Comparison of ENCODE assay signal across 26 mouse cellular contexts in the genomic region with DNA sequence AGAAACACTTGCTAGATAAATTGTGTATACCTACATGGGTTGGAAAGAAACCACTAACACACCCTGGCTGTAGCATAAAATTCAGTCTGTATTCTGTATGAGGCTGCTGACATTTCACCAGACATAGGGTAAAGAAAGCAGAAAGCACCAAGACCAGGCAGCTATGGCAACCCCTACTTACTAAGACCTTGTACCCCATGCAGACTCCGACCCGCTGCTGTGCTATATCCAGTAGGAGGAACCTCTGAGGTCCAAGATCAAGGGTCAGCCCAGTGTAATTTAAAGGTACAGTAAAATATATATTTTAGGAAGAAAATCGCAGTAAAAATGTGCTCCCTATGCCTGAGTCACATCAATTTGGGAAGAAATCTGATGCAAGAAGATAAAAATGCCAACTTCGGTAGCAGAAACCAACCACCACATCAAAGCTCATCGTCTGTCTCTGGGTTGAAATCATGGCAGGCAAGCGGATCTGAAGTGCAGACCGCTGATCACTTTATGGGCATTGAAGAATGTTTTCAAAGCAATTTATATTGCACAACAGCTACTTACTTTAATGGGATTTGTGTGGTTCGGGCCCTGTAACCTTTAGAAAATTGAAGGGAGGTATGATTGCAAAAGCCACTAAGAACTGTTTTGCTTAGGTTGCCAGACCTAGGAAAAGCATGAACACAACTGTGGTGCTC. TPM values are rescaled to one million over a fixed set of nuclear protein-coding genes. Genes with fewer than 3 reads are reported as not detected.
DNase-seq lines count a peak whose midpoint lies in the region; ATAC-seq and TF ChIP-seq lines count a peak whose summit lies in the region.
"Had no signal": no experiment of that assay in that cellular context is flagged by ENCODE, and none has a peak within 500 bp of the region (broad histone marks: within the 10 kb centered on the region; RNA-seq: fewer than 3 reads in every experiment).

No protein-coding gene starts in this region.

- intact Hi-C loops in heart, postnatal 10 days (cut with DNase I): no loop called here

- H3K4me2 ChIP-seq in embryonic facial prominence, embryonic 15.5 days (replicated peaks): no peak overlapping the region
- H3K4me2 ChIP-seq in myocyte (ENCODE audit: low read depth): peak overlapping the region; percentile 35
- H3K4me2 ChIP-seq: embryonic facial prominence, embryonic 12.5 days; forebrain, embryonic 13.5 days; forebrain, embryonic 15.5 days had no signal

- H3K4me3 ChIP-seq in C2C12 (ENCODE audit: insufficient read depth, poor library complexity, severe bottlenecking) (no peak overlapping the region), myocyte (no peak overlapping the region)
- H3K4me3 ChIP-seq in embryonic facial prominence, embryonic 15.5 days (replicated peaks): no peak overlapping the region
- H3K4me3 ChIP-seq: embryonic facial prominence, embryonic 12.5 days; forebrain, embryonic 13.5 days; forebrain, embryonic 15.5 days had no signal

- H3K79me3 ChIP-seq in C2C12 (ENCODE audit: low read depth): no peaks in the 10 kb centered on the region

- no peak overlapping the region for H3K9ac ChIP-seq in embryonic facial prominence, embryonic 15.5 days
- H3K9ac ChIP-seq: embryonic facial prominence, embryonic 12.5 days; forebrain, embryonic 13.5 days; forebrain, embryonic 15.5 days; forebrain, postnatal 0 days had no signal

- H3K4me1 ChIP-seq in embryonic facial prominence, embryonic 15.5 days: 0 out of 2 replicates have a peak, but pooled peaks cover 9% of the 10 kb centered on the region
- H3K4me1 ChIP-seq: forebrain, embryonic 13.5 days; forebrain, embryonic 15.5 days had no signal

- H3K36me3 ChIP-seq in C2C12 (ENCODE audit: control insufficient read depth, insufficient read depth) (no peaks in the 10 kb centered on the region), myocyte (ENCODE audit: control insufficient read depth, insufficient read depth) (no peaks in the 10 kb centered on the region)
- H3K36me3 ChIP-seq in embryonic facial prominence, embryonic 15.5 days: no peaks in the 10 kb centered on the region; the same call in 1 of the 2 replicates
- H3K36me3 ChIP-seq: embryonic facial prominence, embryonic 12.5 days; forebrain, embryonic 15.5 days; G1E had no signal

- TF ChIP-seq CTCF in C2C12 (IDR thresholded peaks at IDR 0.05; ENCODE audit: control insufficient read depth, insufficient read depth, insufficient read length): no peak

- TF ChIP-seq POLR2A in myocyte (IDR thresholded peaks at IDR 0.05; ENCODE audit: insufficient read length, low read depth): no peak

- H3K27ac ChIP-seq in embryonic facial prominence, embryonic 15.5 days (replicated peaks): no peak overlapping the region
- H3K27ac ChIP-seq: embryonic facial prominence, embryonic 12.5 days; forebrain, embryonic 13.5 days; forebrain, embryonic 15.5 days had no signal

- 77% methylated on average over 8 of the region's 8 CpGs for whole genome bisulfite sequencing in embryonic facial prominence, embryonic 15.5 days

- peaks cover under 1% of the 10 kb centered on the region for H3K79me2 ChIP-seq in C2C12 (ENCODE audit: control insufficient read depth, insufficient read depth)
- no peaks in the 10 kb centered on the region for H3K79me2 ChIP-seq in myocyte (ENCODE audit: control insufficient read depth, insufficient read depth)

- H3K27me3 ChIP-seq in C2C12 (ENCODE audit: control insufficient read depth, insufficient read depth, insufficient read length) (no peaks in the 10 kb centered on the region), myocyte (ENCODE audit: control insufficient read depth, insufficient read depth, insufficient read length) (no peaks in the 10 kb centered on the region)
- no peaks in the 10 kb centered on the region for H3K27me3 ChIP-seq in embryonic facial prominence, embryonic 15.5 days
- H3K27me3 ChIP-seq: CH12.LX; embryonic facial prominence, embryonic 12.5 days; forebrain, embryonic 13.5 days; forebrain, embryonic 15.5 days; Patski had no signal

- peak; percentile 81 for ATAC-seq in embryonic facial prominence, embryonic 15.5 days (ENCODE audit: insufficient number of reproducible peaks, low FRiP score, low TSS enrichment, low read depth)
- ATAC-seq in erythroblast, adult 5-6 weeks (replicated peaks; ENCODE audit: low FRiP score, poor library complexity, severe bottlenecking): no peak
- ATAC-seq: activated CD4-positive, CD25-positive, alpha-beta regulatory T cell, adult 4 months; CD4-positive, CD25-positive, alpha-beta regulatory T cell, adult 4 months; forebrain, embryonic 13.5 days; forebrain, embryonic 15.5 days; forebrain, postnatal 0 days; Patski had no signal

- H3K9me3 ChIP-seq in embryonic facial prominence, embryonic 15.5 days (replicated peaks): no peaks in the 10 kb centered on the region
- H3K9me3 ChIP-seq: embryonic facial prominence, embryonic 12.5 days; forebrain, embryonic 13.5 days; forebrain, embryonic 15.5 days; G1E had no signal

- H3ac ChIP-seq in C2C12 (ENCODE audit: control insufficient read depth, insufficient read length, low read depth): no peak overlapping the region
- no peak overlapping the region for H3ac ChIP-seq in myocyte (ENCODE audit: control insufficient read depth, insufficient read length)

- DNase-seq in heart, adult 11 months: peak; percentile 64
- DNase-seq in heart, postnatal 10 days: no peak
- no peak for DNase-seq in cerebellum, adult 8-10 months
- DNase-seq: adrenal gland, adult 8-10 months; adrenal gland, postnatal 14 days; adrenal gland, postnatal 36 days; cerebellum, adult 11-12 months; cerebellum, adult 2 months; cerebellum, adult 9-11 months; cerebellum, postnatal 14 days; cerebellum, postnatal 36 days; embryo, embryonic 11 days; forebrain, postnatal 0 days had no signal

TF ChIP-seq in C2C12, 6 proteins besides CTCF, POLR2A, EP300 and RAD21:
- peak; percentile 80 for TF ChIP-seq CEBPB (IDR thresholded peaks at IDR 0.05; ENCODE audit: low read depth)
- TF ChIP-seq MYOG (IDR thresholded peaks at IDR 0.05; ENCODE audit: control insufficient read depth, extremely low read depth, insufficient read length): no peak
- TF ChIP-seq USF1 (IDR thresholded peaks at IDR 0.05; ENCODE audit: low read depth): no peak

TF ChIP-seq in myocyte, 11 proteins besides CTCF, POLR2A, EP300 and RAD21:
- TF ChIP-seq REST (IDR thresholded peaks at IDR 0.05; ENCODE audit: insufficient read depth, insufficient read length): no peak
- no peak for TF ChIP-seq POLR2AphosphoS2 (IDR thresholded peaks at IDR 0.05; ENCODE audit: insufficient read length, low read depth)
- peak; percentile 94 for TF ChIP-seq CEBPB (IDR thresholded peaks at IDR 0.05; ENCODE audit: insufficient read depth, poor library complexity, severe bottlenecking)
- TF ChIP-seq SRF (IDR thresholded peaks at IDR 0.05; ENCODE audit: control insufficient read depth, insufficient read length, low read depth): no peak
TF ChIP-seq in myocyte: peak in this region for 1.

RNA-seq across cellular contexts. Expression of gene Prrx1, which starts 46.5 kb away (rescaled TPM):
- total RNA-seq in heart, postnatal 10 days (2021): 10 to 100 TPM; 34.9 to 45.4 TPM
- polyA plus RNA-seq in C2C12 (2012; fragmentation: generic; extraction: Trizol) (5.1 TPM), myocyte (2012; fragmentation: generic; extraction: Trizol) (7.0 TPM)
- polyA plus RNA-seq in embryonic facial prominence, embryonic 15.5 days (2015; fragmentation: Nextera tagmentation; extraction: Ambion mirVana): 98.5 and 110 TPM in 2 replicates
- not detected in 2 replicates for total RNA-seq in erythroblast, adult 5-6 weeks (2015; ENCODE audit: low replicate concordance)
- total RNA-seq in erythroblast, adult 5-6 weeks (2017; ENCODE audit: low replicate concordance): not detected in 2 replicates
- total RNA-seq: CH12.LX; common myeloid progenitor, adult 5-6 weeks had no signal
- polyA plus RNA-seq: CD4-positive, CD25-positive, alpha-beta regulatory T cell, adult 4 months; G1E had no signal

Comparison
In these comparisons a context has a peak if more than half of its experiments do, and no peak if none do; other contexts are left out.
1. RNA of gene Prrx1, which starts 46.5 kb away (polyA plus RNA-seq): 98.5 to 110 TPM in embryonic facial prominence, embryonic 15.5 days; 7.0 TPM in myocyte (single experiment) and 5.1 TPM in C2C12 (single experiment); every median in the first group is over 10 times any median in the second.